Mouse (Mus musculus) lung, adult 10 weeks (tissue): ENCODE data around the gene Slc18b1. TPM values are rescaled to one million over a fixed set of nuclear protein-coding genes. Genes with fewer than 3 reads are reported as not detected.

Experiments used
- polyA plus RNA-seq: library from polyadenylated mRNA; stranded (reverse); fragments of 350-450 nt; fragmentation: Illumina TruSeq; extraction: RNeasy Lipid Tissue Mini Kit (QIAGEN cat#74804); gene quantifications from one replicate; pipeline ENCODE4 v1.2.3, GENCODE M21; 2014; ENCODE audit warnings: low read depth, low replicate concordance; ENCODE audit not compliant: insufficient read depth

Gene Slc18b1
- 7.5 TPM for polyA plus RNA-seq

DNA sequence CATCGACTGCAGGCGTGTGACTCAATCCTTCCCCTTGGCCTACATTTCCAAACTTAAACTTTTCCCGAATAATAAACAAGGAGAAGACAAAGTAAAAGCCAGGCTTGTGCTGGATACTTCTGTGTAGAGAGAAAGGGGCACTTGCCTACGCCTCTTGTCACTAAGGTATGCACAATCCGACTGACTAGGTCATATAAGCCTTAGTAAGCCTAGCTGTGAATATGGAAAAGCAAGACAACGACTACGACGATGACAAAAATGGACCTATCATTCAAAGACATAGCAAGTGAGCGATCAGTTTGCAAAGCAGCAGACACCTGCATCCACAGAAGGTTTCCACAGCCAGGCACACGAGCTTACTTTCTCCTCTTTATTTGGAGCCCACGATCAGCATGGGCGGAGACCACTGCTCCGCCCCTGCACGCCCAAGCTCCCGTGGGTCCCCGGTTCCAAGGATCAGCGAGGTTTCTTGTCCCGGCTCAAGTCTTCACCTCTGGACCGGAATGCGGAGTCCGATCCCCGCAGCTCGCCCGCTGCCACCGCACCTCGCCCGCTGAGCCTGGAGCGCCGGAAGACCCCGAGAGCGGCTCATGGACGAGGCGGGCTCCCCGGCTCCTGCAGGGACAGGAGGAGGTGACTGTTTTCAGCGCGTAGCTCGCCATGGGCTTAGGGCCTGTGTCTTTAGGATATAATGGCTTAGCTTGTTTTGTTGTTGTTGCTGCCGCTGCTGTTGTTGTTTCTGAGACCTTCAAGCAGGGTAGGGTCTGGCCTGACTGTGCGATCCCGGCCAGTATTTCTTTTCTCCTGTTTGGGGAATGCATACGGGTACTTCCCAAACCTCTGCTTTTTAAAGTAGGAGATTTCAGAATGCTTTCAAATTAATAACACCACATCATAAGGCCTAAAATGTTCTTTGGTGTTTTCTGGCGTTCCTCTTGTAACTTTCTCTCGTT, at the start of gene Slc18b1:
Gene Slc18b1, plus strand, starts transcription at position 436 of the 953 bp plus-strand sequence.

DNA sequence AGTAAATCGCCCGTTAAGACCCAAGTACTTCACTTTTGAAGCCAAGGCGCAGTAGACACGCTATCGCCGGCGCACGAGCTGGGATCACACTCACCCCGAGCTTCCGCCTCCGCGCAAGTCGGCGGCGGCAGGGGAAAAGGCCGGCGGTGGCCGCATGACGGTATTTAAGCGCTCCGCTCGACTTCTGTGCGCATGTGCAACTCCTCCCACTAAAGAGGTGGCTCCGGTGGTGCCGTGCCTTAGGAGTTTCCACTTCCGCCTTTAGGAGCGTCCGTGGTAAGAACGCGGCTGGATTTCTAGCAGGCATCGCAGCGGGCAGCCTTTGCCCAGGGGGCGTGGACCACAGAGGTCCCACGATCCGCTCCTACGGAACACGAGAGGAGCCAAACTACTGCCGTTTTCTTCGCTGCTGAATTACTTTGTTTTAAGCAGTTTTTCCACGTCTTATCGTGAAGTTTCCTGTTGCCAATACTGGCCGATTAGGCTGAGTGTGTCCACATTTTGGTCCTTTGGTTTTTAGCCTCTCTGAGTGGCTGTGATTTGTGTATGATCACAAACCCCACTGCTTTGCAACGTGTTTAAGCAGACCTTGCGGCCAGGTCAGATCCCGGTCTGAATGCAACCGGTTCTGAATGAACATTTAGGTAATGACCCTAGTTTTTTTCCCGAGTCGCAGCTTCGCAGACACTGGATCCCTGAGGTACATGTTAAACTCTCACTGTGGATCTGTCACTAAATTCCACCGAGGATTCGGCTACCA, 9.5 kb upstream of the Slc18b1 start, which contains the start of gene Rps12:
Gene Rps12, minus strand, starts transcription at position 214 of the 760 bp plus-strand sequence.

DNA sequence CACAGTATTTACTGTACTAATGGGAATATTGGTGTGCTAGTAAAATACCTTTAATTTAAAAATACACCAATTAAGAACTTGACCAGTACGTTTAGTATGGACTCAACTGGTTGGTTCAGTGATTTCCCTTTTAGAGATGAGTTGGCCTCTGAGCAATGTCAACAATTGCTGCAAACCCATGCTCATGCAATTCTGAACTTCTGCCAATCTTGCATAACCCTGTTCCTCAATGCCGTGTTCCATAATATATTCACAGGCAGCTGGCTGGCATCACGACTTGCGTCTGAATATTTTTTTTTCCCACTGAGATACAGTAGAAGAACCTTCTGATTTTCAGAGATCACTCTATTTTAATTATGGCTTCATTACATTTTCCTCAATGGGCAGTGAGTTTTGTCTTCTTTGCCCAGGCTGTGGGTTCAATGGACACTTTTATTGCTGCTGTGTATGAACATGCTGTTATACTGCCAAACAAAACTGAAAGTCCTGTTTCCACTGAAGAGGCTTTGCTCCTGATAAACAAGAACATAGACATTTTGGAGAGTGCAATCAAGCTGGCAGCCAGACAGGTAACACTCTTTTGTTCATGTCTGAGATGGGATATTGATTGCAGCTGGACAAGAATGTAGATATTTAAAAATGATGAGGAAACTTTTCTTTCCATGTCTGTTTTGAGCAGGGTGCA, 54.6 kb downstream of the Slc18b1 start, which contains the start of gene Vnn3:
Gene Vnn3, plus strand, starts transcription at position 235 of the 685 bp plus-strand sequence.

Other genes starting within 250 kb of the Slc18b1 start
- gene Rps12, start 9.7 kb upstream of the Slc18b1 start, polyA plus RNA-seq: 3,182 TPM
- 6.3 TPM for gene Vnn3, start 54.5 kb downstream of the Slc18b1 start, polyA plus RNA-seq
- gene Vnn1, start 97.7 kb downstream of the Slc18b1 start, polyA plus RNA-seq: 8.9 TPM
- gene Taar1, start 123.4 kb downstream of the Slc18b1 start, polyA plus RNA-seq: not detected
- 0.24 TPM for gene Taar2, start 141.6 kb downstream of the Slc18b1 start, polyA plus RNA-seq
- gene Taar3, start 152.6 kb downstream of the Slc18b1 start, polyA plus RNA-seq: not detected
- gene Taar4, start 163.5 kb downstream of the Slc18b1 start, polyA plus RNA-seq: not detected
- gene Taar5, start 173.7 kb downstream of the Slc18b1 start, polyA plus RNA-seq: not detected
- not detected for gene Taar6, start 188.7 kb downstream of the Slc18b1 start, polyA plus RNA-seq
- not detected for gene Taar7a, start 196.5 kb downstream of the Slc18b1 start, polyA plus RNA-seq
- gene Taar7b, start 203.0 kb downstream of the Slc18b1 start, polyA plus RNA-seq: not detected
- not detected for gene Taar7d, start 230.2 kb downstream of the Slc18b1 start, polyA plus RNA-seq
- not detected for gene Taar7e, start 240.6 kb downstream of the Slc18b1 start, polyA plus RNA-seq